Mouse (Mus musculus): Measurements from ENCODE around the gene Iqce. TPM values are rescaled to one million over a fixed set of nuclear protein-coding genes. Genes with fewer than 3 reads are reported as not detected.

Gene Iqce
- 5.3 and 6.3 TPM in 2 replicates for total RNA-seq (2012; rRNA removed)
- total RNA-seq (2014; rRNA removed) = 2.2 and 2.9 TPM in 2 replicates
- polyA plus RNA-seq (2012; ENCODE audit: insufficient read length, low read depth) = 8.5 and 11.2 TPM in 2 replicates

DNA sequence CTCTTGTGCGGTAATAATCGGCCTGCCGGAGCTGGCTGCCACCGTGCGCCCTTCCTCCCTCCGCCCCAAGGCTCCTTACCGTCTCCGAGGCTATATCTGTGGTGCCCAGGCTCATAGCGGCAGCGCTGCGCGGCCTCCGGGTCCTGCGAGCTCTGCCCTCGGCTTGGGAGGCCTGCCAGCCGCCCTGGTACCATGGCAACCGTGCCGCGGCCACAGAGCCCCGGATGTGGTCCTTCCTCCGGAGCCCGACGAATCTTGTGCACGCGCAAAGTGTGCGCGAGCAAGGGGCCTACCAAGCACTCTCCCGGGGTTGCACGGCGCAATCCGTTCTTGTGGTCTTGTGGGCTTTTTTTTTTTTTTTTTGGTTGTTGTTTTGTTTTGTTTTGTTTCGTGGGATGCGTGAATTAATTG is at the start of gene Iqce:
Gene Iqce, minus strand, starts transcription at position 276 of the 411 bp plus-strand sequence.
- Histone ChIP-seq H3K9ac (ENCODE audit: insufficient read depth, low read depth) (peak within 1 kb of the TSS; percentile 74), H3K4me2 (ENCODE audit: insufficient read depth, low read depth, poor library complexity, severe bottlenecking) (peak within 1 kb of the TSS; percentile 83), H3K27ac (ENCODE audit: insufficient read depth, low read depth) (no peak within 1 kb of the TSS), H3K9me3 (replicated peaks; ENCODE audit: low read length) (no peaks in the 10 kb centered on the region), H3K36me3 (replicated peaks in 1 of 2; ENCODE audit: control insufficient read depth in 1 of 2, insufficient read depth in 1 of 2, low read length in 1 of 2) (peaks cover 4 to 25% of the 10 kb centered on the region in 2 experiments), H3K4me3 (replicated peaks in 1 of 3; ENCODE audit: low read depth in 2 of 3, low read length in 2 of 3, poor library complexity in 1 of 3) (peak within 1 kb of the TSS; percentile 70 to 92 (median 83)), H3K4me1 (ENCODE audit: control insufficient read depth in 1 of 2, insufficient read depth in 2 of 2) (peaks cover 11 to 48% of the 10 kb centered on the region in 2 experiments), H3K79me2 (replicated peaks; ENCODE audit: control insufficient read depth, extremely low read depth, insufficient read depth, poor library complexity, severe bottlenecking) (no peaks in the 10 kb centered on the region), H3K27me3 (replicated peaks) (no peaks in the 10 kb centered on the region)
- in situ Hi-C loops (cut with MboI; ENCODE audit: low pct_ligation_motif_present, low pct_unique_long_range_greater_than_20kb, low sequenced_read_pairs) (no loop called here), dilution Hi-C loops (cut with MboI; ENCODE audit: extremely low pct_ligation_motif_present, extremely low pct_unique_long_range_greater_than_20kb, low sequenced_read_pairs) (no loop called here)
- peak; percentile 57 for TF ChIP-seq ELF1 (IDR thresholded peaks at IDR 0.05; ENCODE audit: low read depth, low read length)
- no peak for TF ChIP-seq MEF2A (IDR thresholded peaks at IDR 0.05; ENCODE audit: borderline replicate concordance, low read depth, low read length)
- no peak for TF ChIP-seq E2F4 (IDR thresholded peaks at IDR 0.05; ENCODE audit: insufficient replicate concordance, low read depth, low read length)
- no peak for TF ChIP-seq RCOR1 (conservative IDR thresholded peaks at IDR 0.05; ENCODE audit: low read depth, low read length)
- TF ChIP-seq IRF4 (IDR thresholded peaks at IDR 0.05; ENCODE audit: low read depth, low read length) = no peak; the same call in 1 of the 2 replicates
- TF ChIP-seq ZKSCAN1 (IDR thresholded peaks at IDR 0.05; ENCODE audit: borderline replicate concordance, low read depth, low read length) = no peak
- no peak for TF ChIP-seq ZMIZ1 (IDR thresholded peaks at IDR 0.05; ENCODE audit: low read depth, low read length)
- TF ChIP-seq SIN3A (IDR thresholded peaks at IDR 0.05; ENCODE audit: low read length) = peak; percentile 91
- peak; percentile 93 for TF ChIP-seq MXI1 (IDR thresholded peaks at IDR 0.05; ENCODE audit: low read depth, low read length)
- no peak for TF ChIP-seq PAX5 (IDR thresholded peaks at IDR 0.05; ENCODE audit: low read length)
- 0 out of 2 replicates have a peak, but pooled peaks have one; percentile 26 for TF ChIP-seq MAZ (IDR thresholded peaks at IDR 0.05; ENCODE audit: low read depth, low read length)
- TF ChIP-seq TBP (conservative IDR thresholded peaks at IDR 0.05; ENCODE audit: low read depth, low read length) = peak; percentile 44; the same call in 1 of the 2 replicates
- TF ChIP-seq ZC3H11A (IDR thresholded peaks at IDR 0.05; ENCODE audit: low read depth, low read length) = no peak
- TF ChIP-seq GABPA (IDR thresholded peaks at IDR 0.05; ENCODE audit: insufficient replicate concordance, low read depth, low read length) = no peak
- TF ChIP-seq EP300 (IDR thresholded peaks at IDR 0.05; ENCODE audit: low read length) = no peak
- no peak for TF ChIP-seq MAFK (IDR thresholded peaks at IDR 0.05; ENCODE audit: insufficient replicate concordance, low read length)
- peak; percentile 67 for TF ChIP-seq NRF1 (IDR thresholded peaks at IDR 0.05; ENCODE audit: low read depth, low read length)
- TF ChIP-seq CTCF (conservative IDR thresholded peaks at IDR 0.05 in 1 of 2, IDR thresholded peaks at IDR 0.05 in 1 of 2; ENCODE audit: low read depth in 2 of 2, low read length in 2 of 2) = no peak
- peak; percentile 69 for TF ChIP-seq POLR2A (IDR thresholded peaks at IDR 0.05; ENCODE audit: low read depth, low read length)
- no peak; the same call in 1 of the 2 replicates for TF ChIP-seq CHD2 (IDR thresholded peaks at IDR 0.05; ENCODE audit: low read length)
- TF ChIP-seq MYC (IDR thresholded peaks at IDR 0.05; ENCODE audit: low read depth, low read length) = 0 out of 2 replicates have a peak, but pooled peaks have one; percentile 9
- no peak for TF ChIP-seq RAD21 (IDR thresholded peaks at IDR 0.05; ENCODE audit: low read depth, low read length)
- TF ChIP-seq USF2 (conservative IDR thresholded peaks at IDR 0.05; ENCODE audit: low read depth, low read length) = no peak
- no peak for TF ChIP-seq POLR2AphosphoS2 (IDR thresholded peaks at IDR 0.05; ENCODE audit: low read depth, low read length)
- TF ChIP-seq JUND (conservative IDR thresholded peaks at IDR 0.05; ENCODE audit: low read depth, low read length) = no peak
- TF ChIP-seq KAT2A (IDR thresholded peaks at IDR 0.05; ENCODE audit: insufficient replicate concordance, low read length) = peak; percentile 42; the same call in 1 of the 2 replicates
- TF ChIP-seq HCFC1 (IDR thresholded peaks at IDR 0.05; ENCODE audit: low read depth, low read length) = peak; percentile 68
- TF ChIP-seq UBTF (IDR thresholded peaks at IDR 0.05; ENCODE audit: low read depth, low read length) = no peak; the same call in 1 of the 2 replicates
- peak; percentile 82 for TF ChIP-seq BHLHE40 (IDR thresholded peaks at IDR 0.05; ENCODE audit: low read depth, low read length)
- peak; percentile 5; the same call in 1 of the 2 replicates for TF ChIP-seq ETS1 (conservative IDR thresholded peaks at IDR 0.05; ENCODE audit: low read depth, low read length)
- TF ChIP-seq NELFE (IDR thresholded peaks at IDR 0.05; ENCODE audit: low read depth, low read length) = peak; percentile 58; the same call in 1 of the 2 replicates
- TF ChIP-seq USF1 (IDR thresholded peaks at IDR 0.05; ENCODE audit: low read depth, low read length) = no peak
- TF ChIP-seq TCF12 (IDR thresholded peaks at IDR 0.05; ENCODE audit: low read depth, low read length) = peak; percentile 69; the same call in 1 of the 2 replicates
- peak; percentile 81 for TF ChIP-seq ZNF384 (IDR thresholded peaks at IDR 0.05; ENCODE audit: low read depth, low read length)
- TF ChIP-seq JUN (IDR thresholded peaks at IDR 0.05; ENCODE audit: insufficient read depth, low read depth, low read length) = no peak
- peak; percentile 48; the same call in 1 of the 2 replicates for TF ChIP-seq MAX (IDR thresholded peaks at IDR 0.05; ENCODE audit: low read length)
- TF ChIP-seq CHD1 (IDR thresholded peaks at IDR 0.05; ENCODE audit: low read depth, low read length) = no peak
- TF ChIP-seq SMC3 (IDR thresholded peaks at IDR 0.05; ENCODE audit: low read depth, low read length) = no peak
- peak; percentile 89 for DNase-seq (ENCODE audit: extremely low read depth)
